Mouse (Mus musculus) macrophage (primary cell): Measurements from ENCODE around the gene Pacrg. TPM values are rescaled to one million over a fixed set of nuclear protein-coding genes. Genes with fewer than 3 reads are reported as not detected.

Experiments
- H3K27ac ChIP-seq: fragments of 350-480 bp; formaldehyde crosslinking; 2 replicates; pipeline ENCODE4 v1.9.0; 2021
- H3K36me3 ChIP-seq: fragments of 350-480 bp; formaldehyde crosslinking; 2 replicates; pipeline ENCODE4 v1.9.0; 2021; ENCODE audit errors: inconsistent target
- H3K4me3 ChIP-seq: fragments of 350-480 bp; formaldehyde crosslinking; 2 replicates; pipeline ENCODE4 v1.9.0; 2021; ENCODE audit errors: inconsistent target
- H3K79me2 ChIP-seq: fragments of 350-480 bp; formaldehyde crosslinking; 2 replicates; pipeline ENCODE4 v1.9.0; 2021; ENCODE audit errors: inconsistent target
- WGBS: methylation state at CpG from one replicate; pipeline ENCODE4 v1.1.7; 2026; ENCODE audit warnings: inconsistent platforms; ENCODE audit not compliant: missing documents; 5-methylcytosine and 5-hydroxymethylcytosine counted together
- polyA plus RNA-seq: library from polyadenylated mRNA; stranded (reverse); fragments of 250-400 nt; gene quantifications from 3 replicates; pipeline ENCODE4 v1.2.4, GENCODE M21; 2018; ENCODE audit warnings: inconsistent platforms

Pacrg gene
- polyA plus RNA-seq, 1 experiment from 2014 or later: 2.6 TPM

DNA sequence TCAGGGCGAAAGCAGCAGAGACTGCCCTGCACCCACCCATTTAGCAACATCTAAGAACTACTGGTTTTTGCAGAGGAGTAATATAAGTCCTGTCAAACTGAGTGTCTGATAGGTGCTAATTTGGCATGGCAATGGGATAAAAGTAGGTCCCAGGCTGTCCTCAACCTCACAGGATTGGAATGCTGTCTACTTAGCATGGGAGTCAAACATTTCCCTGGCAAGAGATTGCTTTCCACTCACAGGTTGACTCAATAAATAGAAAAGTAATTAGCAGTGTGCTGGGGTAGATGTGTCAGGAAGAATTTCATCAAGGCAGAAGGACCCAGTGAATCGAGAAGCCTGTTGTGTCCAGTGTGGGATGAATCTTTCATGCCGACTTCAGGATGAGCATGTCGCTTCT is 479.4 kb downstream of the Pacrg start:
- no peaks in the 10 kb centered on the region for H3K79me2 ChIP-seq
- no peak overlapping the region for H3K4me3 ChIP-seq
- WGBS: 87% methylated on average over 4 of the region's 4 CpGs
- H3K36me3 ChIP-seq: no peaks in the 10 kb centered on the region
- peak overlapping the region; percentile 95 for H3K27ac ChIP-seq

DNA sequence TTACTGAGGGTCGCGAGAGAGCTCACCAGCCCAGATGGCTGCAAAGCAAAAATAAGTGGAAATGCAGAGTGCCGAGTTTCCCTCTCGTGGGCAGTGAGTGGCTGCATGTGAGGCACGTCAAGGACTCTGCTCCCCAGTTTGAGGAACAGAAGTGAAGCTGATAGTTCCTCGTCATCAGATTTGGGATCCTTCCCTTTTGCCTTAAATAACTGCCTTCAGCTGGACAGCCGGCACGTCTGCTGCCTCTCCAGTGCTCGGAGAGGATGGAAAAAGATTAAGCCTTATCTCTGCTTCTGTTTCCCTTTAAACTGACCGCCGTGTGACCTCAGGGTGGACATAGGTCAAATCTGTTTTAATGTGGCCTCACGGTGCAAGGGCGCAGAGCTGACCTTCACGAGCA is 480.6 kb downstream of the Pacrg start:
- WGBS: 36% methylated on average over 14 of the region's 14 CpGs
- no peaks in the 10 kb centered on the region for H3K79me2 ChIP-seq
- H3K36me3 ChIP-seq: no peaks in the 10 kb centered on the region
- H3K4me3 ChIP-seq: no peak overlapping the region
- H3K27ac ChIP-seq: peak overlapping the region; percentile 95

DNA sequence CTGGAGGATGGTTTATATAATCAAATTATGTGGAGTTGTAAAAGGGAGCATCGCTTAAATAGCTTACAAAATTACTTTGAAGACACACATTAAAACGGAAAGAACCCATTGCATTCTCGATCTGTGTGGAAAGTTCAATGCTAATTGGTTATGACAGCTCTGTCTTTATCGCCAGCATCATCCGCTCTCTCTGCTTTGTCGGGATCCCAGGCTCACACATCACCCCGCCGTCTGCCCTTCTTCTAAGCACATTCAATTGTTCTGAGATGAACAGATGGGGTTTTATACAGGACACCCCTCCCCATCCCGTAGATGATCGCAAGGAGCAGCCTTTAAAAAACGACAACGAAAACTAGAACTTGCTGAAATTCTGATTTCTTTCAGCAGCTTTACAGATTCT is 482.8 kb downstream of the Pacrg start:
- 95% methylated on average over 12 of the region's 12 CpGs for WGBS

DNA sequence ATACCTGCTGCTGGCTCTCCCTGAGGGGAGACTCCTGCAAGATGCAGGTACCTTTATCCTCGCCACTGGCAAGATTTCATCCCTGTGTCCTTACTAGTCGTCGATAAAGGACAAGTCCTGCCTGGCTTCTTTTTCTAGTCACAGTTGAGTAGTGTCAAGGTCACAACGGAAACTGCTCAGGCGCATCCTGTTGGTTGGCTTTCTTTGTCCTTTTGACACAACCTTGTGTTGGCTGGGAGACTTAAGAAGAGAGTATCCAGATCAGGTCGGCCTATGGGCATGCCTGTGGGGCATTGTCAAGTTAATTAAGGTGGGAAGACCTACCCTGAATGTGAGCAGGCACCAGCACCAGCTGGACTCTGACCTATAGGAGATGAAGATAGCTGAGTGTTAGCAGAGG is 483.8 kb downstream of the Pacrg start:
- Histone ChIP-seq H3K27ac (no peak overlapping the region), H3K36me3 (no peaks in the 10 kb centered on the region), H3K4me3 (no peak overlapping the region), H3K79me2 (no peaks in the 10 kb centered on the region)
- 76% methylated on average over 6 of the region's 6 CpGs for WGBS

More for the DNA sequence above, 482.8 kb downstream of the Pacrg start:
- H3K27ac ChIP-seq: no peak overlapping the region
- H3K4me3 ChIP-seq: no peak overlapping the region
- no peaks in the 10 kb centered on the region for H3K36me3 ChIP-seq
- H3K79me2 ChIP-seq: no peaks in the 10 kb centered on the region

DNA sequence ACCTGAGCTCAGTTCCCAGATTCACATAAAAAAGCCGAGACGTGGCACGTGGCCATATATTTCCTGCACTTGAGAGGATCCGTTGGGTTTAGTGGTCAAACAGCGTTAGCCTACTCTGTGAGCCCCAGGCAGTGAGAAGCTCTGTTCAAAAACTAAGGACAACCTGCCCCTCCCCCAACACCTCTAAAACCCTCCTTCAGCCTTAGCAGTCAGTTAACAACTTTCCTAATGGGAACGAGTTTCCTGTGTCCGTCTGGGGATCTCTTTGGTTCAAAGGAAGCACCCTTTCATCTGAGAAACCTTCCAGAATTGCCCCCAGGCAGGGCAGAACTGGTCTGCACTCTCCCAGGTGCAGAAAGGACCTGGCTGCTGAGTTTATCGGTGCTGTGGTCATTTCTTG is 484.4 kb downstream of the Pacrg start:
- H3K36me3 ChIP-seq: no peaks in the 10 kb centered on the region
- no peaks in the 10 kb centered on the region for H3K79me2 ChIP-seq
- H3K4me3 ChIP-seq: no peak overlapping the region
- H3K27ac ChIP-seq: no peak overlapping the region
- WGBS: 71% methylated on average over 8 of the region's 8 CpGs

Other genes with a start within 250 kb of the Pacrg start
- 2.0 to 3.2 TPM (median 2.6 TPM) in 3 replicates for gene Prkn, start 73 bp upstream of the Pacrg start, polyA plus RNA-seq